Mouse (Mus musculus) embryonic facial prominence, embryonic 13.5 days (tissue): ENCODE data around the gene Epha10. TPM values are rescaled to one million over a fixed set of nuclear protein-coding genes. Genes with fewer than 3 reads are reported as not detected.

Source experiments
- ATAC-seq: fragments of 200-750 bp; cut with Nextera tagmentation; 2 replicates; pipeline ENCODE4 v1.8.0; 2017; ENCODE audit warnings: low read depth; ENCODE audit not compliant: insufficient number of reproducible peaks, insufficient read depth, low FRiP score, low TSS enrichment
- H3K27ac ChIP-seq: fragments of 300-500 bp; sonication (generic); 2 replicates; pipeline ENCODE4 v1.5.1; 2015; ENCODE audit warnings: moderate library complexity, mild to moderate bottlenecking, inconsistent platforms
- H3K27me3 ChIP-seq: fragments of 300-500 bp; sonication (generic); 2 replicates; pipeline ENCODE4 v1.6.1; 2015; ENCODE audit warnings: mild to moderate bottlenecking, inconsistent platforms
- H3K36me3 ChIP-seq: fragments of 300-500 bp; sonication (generic); 2 replicates; pipeline ENCODE4 v1.6.1; 2015; ENCODE audit warnings: mild to moderate bottlenecking, inconsistent platforms
- H3K4me1 ChIP-seq: fragments of 300-500 bp; sonication (generic); 2 replicates; pipeline ENCODE4 v1.6.1; 2015; ENCODE audit warnings: inconsistent platforms
- H3K4me2 ChIP-seq: fragments of 300-500 bp; sonication (generic); 2 replicates; pipeline ENCODE4 v1.6.1; 2015; ENCODE audit warnings: moderate library complexity, mild to moderate bottlenecking, inconsistent platforms
- H3K4me3 ChIP-seq: fragments of 300-500 bp; sonication (generic); 2 replicates; pipeline ENCODE4 v1.5.1; 2015; ENCODE audit warnings: mild to moderate bottlenecking, inconsistent platforms
- H3K9ac ChIP-seq: fragments of 300-500 bp; sonication (generic); 2 replicates; pipeline ENCODE4 v1.6.1; 2015; ENCODE audit warnings: mild to moderate bottlenecking, inconsistent platforms
- H3K9me3 ChIP-seq: fragments of 300-500 bp; sonication (generic); 2 replicates; pipeline ENCODE4 v1.6.1; 2016; ENCODE audit warnings: inconsistent platforms
- WGBS: fragments of 180-500 bp; shearing (Covaris S2); methylation state at CpG from one replicate; pipeline ENCODE4 v1.1.7; 2015; ENCODE audit warnings: mixed read lengths; 5-methylcytosine and 5-hydroxymethylcytosine counted together
- polyA plus RNA-seq: library from polyadenylated mRNA; unstranded; fragments of >200 nt; fragmentation: Nextera tagmentation; extraction: Ambion mirVana; gene quantifications from 2 replicates; pipeline ENCODE4 v1.2.1, GENCODE M21; 2015

Epha10 gene
- polyA plus RNA-seq, 1 experiment from 2014 or later = 0.08 TPM

- 40% methylated on average over 10 of the region's 10 CpGs for WGBS
- Histone ChIP-seq H3K27ac (no peak overlapping the region), H3K9ac (0 out of 2 replicates have a peak overlapping the region, but pooled peaks have one; percentile 32), H3K27me3 (peaks cover 10% of the 10 kb centered on the region), H3K9me3 (no peaks in the 10 kb centered on the region), H3K4me3 (no peak overlapping the region), H3K4me1 (peaks cover 14% of the 10 kb centered on the region; the same call in 1 of the 2 replicates), H3K36me3 (no peaks in the 10 kb centered on the region), H3K4me2 (no peak overlapping the region)
- no peak for ATAC-seq
These were observed 70.3 kb downstream of the Epha10 start for GRCm38 (mm10) chr4:124951036-124951433.

GRCm38 (mm10) chr4:124953546-124953945 lies 72.8 kb downstream of the Epha10 start:
- Histone ChIP-seq H3K36me3 (no peaks in the 10 kb centered on the region), H3K27ac (no peak overlapping the region), H3K9me3 (no peaks in the 10 kb centered on the region), H3K27me3 (peaks cover 12% of the 10 kb centered on the region; the same call in 1 of the 2 replicates), H3K9ac (0 out of 2 replicates have a peak overlapping the region, but pooled peaks have one; percentile 17), H3K4me3 (no peak overlapping the region), H3K4me2 (no peak overlapping the region), H3K4me1 (peaks cover 15% of the 10 kb centered on the region)
- no peak for ATAC-seq
- whole genome bisulfite sequencing = 53% methylated on average over 4 of the region's 4 CpGs

- Histone ChIP-seq H3K9me3 (no peaks in the 10 kb centered on the region), H3K36me3 (no peaks in the 10 kb centered on the region)
- 86% methylated on average over 2 of the region's 2 CpGs for WGBS
These were observed 76.6 kb downstream of the Epha10 start for GRCm38 (mm10) chr4:124957284-124957683.

GRCm38 (mm10) chr4:124959062-124959461 lies 78.4 kb downstream of the Epha10 start:
- ATAC-seq = no peak
- Histone ChIP-seq H3K4me2 (no peak overlapping the region), H3K36me3 (no peaks in the 10 kb centered on the region), H3K9ac (no peak overlapping the region), H3K27me3 (peaks cover 2% of the 10 kb centered on the region; the same call in 1 of the 2 replicates), H3K27ac (0 out of 2 replicates have a peak overlapping the region, but pooled peaks have one; percentile 4), H3K4me3 (no peak overlapping the region), H3K4me1 (peaks cover 18% of the 10 kb centered on the region), H3K9me3 (no peaks in the 10 kb centered on the region)
- WGBS = 45% methylated on average over 11 of the region's 11 CpGs

More at GRCm38 (mm10) chr4:124957284-124957683, 76.6 kb downstream of the Epha10 start:
- H3K27me3 ChIP-seq = peaks cover 12% of the 10 kb centered on the region
- no peak overlapping the region for H3K4me3 ChIP-seq
- H3K4me1 ChIP-seq = peaks cover 13% of the 10 kb centered on the region
- no peak overlapping the region for H3K4me2 ChIP-seq
- no peak overlapping the region for H3K9ac ChIP-seq
- no peak for ATAC-seq
- H3K27ac ChIP-seq = no peak overlapping the region

- Histone ChIP-seq H3K4me1 (peaks cover 24% of the 10 kb centered on the region), H3K9me3 (no peaks in the 10 kb centered on the region), H3K27me3 (peaks cover 10% of the 10 kb centered on the region), H3K4me2 (no peak overlapping the region), H3K4me3 (no peak overlapping the region), H3K36me3 (no peaks in the 10 kb centered on the region), H3K9ac (no peak overlapping the region), H3K27ac (no peak overlapping the region)
- WGBS = 88% methylated on average over 11 of the region's 11 CpGs
- no peak for ATAC-seq
These were observed 80.2 kb downstream of the Epha10 start for GRCm38 (mm10) chr4:124960940-124961339.

- peaks cover 9% of the 10 kb centered on the region for H3K27me3 ChIP-seq
- no peak overlapping the region for H3K4me3 ChIP-seq
- H3K4me1 ChIP-seq = peaks cover 24% of the 10 kb centered on the region
- H3K9ac ChIP-seq = no peak overlapping the region
- no peaks in the 10 kb centered on the region for H3K36me3 ChIP-seq
- 23% methylated on average over 11 of the region's 11 CpGs for WGBS
- H3K9me3 ChIP-seq = no peaks in the 10 kb centered on the region
- H3K4me2 ChIP-seq = no peak overlapping the region
- H3K27ac ChIP-seq = no peak overlapping the region
- no peak for ATAC-seq
These were observed 81.9 kb downstream of the Epha10 start for GRCm38 (mm10) chr4:124962576-124962975.

- WGBS = 26% methylated on average over 8 of the region's 8 CpGs
These were observed 84.4 kb downstream of the Epha10 start for GRCm38 (mm10) chr4:124964912-124965599.

More at GRCm38 (mm10) chr4:124964912-124965599, 84.4 kb downstream of the Epha10 start:
- no peak overlapping the region; the same call in 1 of the 2 replicates for H3K27ac ChIP-seq
- H3K4me3 ChIP-seq = no peak overlapping the region
- peak overlapping the region; percentile 49; the same call in 1 of the 2 replicates for H3K9ac ChIP-seq
- ATAC-seq = no peak
- no peaks in the 10 kb centered on the region for H3K9me3 ChIP-seq
- peaks cover 40% of the 10 kb centered on the region for H3K4me1 ChIP-seq
- H3K4me2 ChIP-seq = no peak overlapping the region
- peaks cover 14% of the 10 kb centered on the region for H3K27me3 ChIP-seq
- no peaks in the 10 kb centered on the region for H3K36me3 ChIP-seq

Other genes with a start within 250 kb of the Epha10 start
- 2.3 and 2.4 TPM in 2 replicates for gene Pou3f1, start 224.1 kb upstream of the Epha10 start, polyA plus RNA-seq
- gene Utp11, start 187.3 kb upstream of the Epha10 start, polyA plus RNA-seq = 84.7 and 92.2 TPM in 2 replicates
- gene Fhl3, start 180.2 kb upstream of the Epha10 start, polyA plus RNA-seq = 17.0 and 19.5 TPM in 2 replicates
- gene Sf3a3, start 166.1 kb upstream of the Epha10 start, polyA plus RNA-seq = 177 and 186 TPM in 2 replicates
- 25.2 and 26.4 TPM in 2 replicates for gene Inpp5b, start 139.0 kb upstream of the Epha10 start, polyA plus RNA-seq
- 11.9 and 12.9 TPM in 2 replicates for gene Mtf1, start 78.8 kb upstream of the Epha10 start, polyA plus RNA-seq
- gene Yrdc, start 30.2 kb upstream of the Epha10 start, polyA plus RNA-seq = 33.5 and 39.6 TPM in 2 replicates
- gene 1110065P20Rik, start 29.7 kb upstream of the Epha10 start, polyA plus RNA-seq = 60.0 and 60.9 TPM in 2 replicates
- 1.2 and 1.4 TPM in 2 replicates for gene Maneal, start 18.7 kb upstream of the Epha10 start, polyA plus RNA-seq
- 18.1 and 20.3 TPM in 2 replicates for gene 9930104L06Rik, start 56.1 kb downstream of the Epha10 start, polyA plus RNA-seq
- gene Cdca8, start 58.4 kb downstream of the Epha10 start, polyA plus RNA-seq = 133 and 141 TPM in 2 replicates
- gene Rspo1, start 105.5 kb downstream of the Epha10 start, polyA plus RNA-seq = 18.8 and 21.2 TPM in 2 replicates
- gene Gnl2, start 135.7 kb downstream of the Epha10 start, polyA plus RNA-seq = 111 and 112 TPM in 2 replicates
- gene Dnali1, start 184.8 kb downstream of the Epha10 start, polyA plus RNA-seq = 0.12 TPM in 1 of 2 replicates, not detected in the other
- gene Snip1, start 185.8 kb downstream of the Epha10 start, polyA plus RNA-seq = 31.9 and 32.9 TPM in 2 replicates
- gene Meaf6, start 204.2 kb downstream of the Epha10 start, polyA plus RNA-seq = 71.2 and 79.9 TPM in 2 replicates
- 0.70 and 0.80 TPM in 2 replicates for gene Zc3h12a, start 246.9 kb downstream of the Epha10 start, polyA plus RNA-seq